Mouse (Mus musculus) liver, adult 2 months (tissue): ENCODE data around the gene Igsf9b. TPM values are rescaled to one million over a fixed set of nuclear protein-coding genes. Genes with fewer than 3 reads are reported as not detected.

Experiments
- DNase-seq: peaks from one replicate; pipeline ENCODE4 v3.0.0-alpha.2; 2011; ENCODE audit warnings: low read depth, low spot score; ENCODE audit errors: extremely low read depth
- H3K27ac ChIP-seq: fragments of 200-500 bp; replicated peaks from 2 replicates; pipeline ENCODE4 v1.5.1; 2012; ENCODE audit warnings: low read depth, mild to moderate bottlenecking, control low read depth, inconsistent platforms, low read length; ENCODE audit not compliant: insufficient read depth
- H3K27me3 ChIP-seq: fragments of 200-500 bp; 2 replicates; pipeline ENCODE4 v1.6.1; 2012; ENCODE audit warnings: mild to moderate bottlenecking, moderate library complexity, low read length, inconsistent platforms; ENCODE audit not compliant: control insufficient read depth, insufficient read depth
- H3K36me3 ChIP-seq: fragments of 200-500 bp; 2 replicates; pipeline ENCODE4 v1.6.1; 2012; ENCODE audit warnings: low read length, inconsistent platforms; ENCODE audit not compliant: control insufficient read depth, insufficient read depth
- H3K4me1 ChIP-seq: fragments of 200-500 bp; 2 replicates; pipeline ENCODE4 v1.6.1; 2011; ENCODE audit warnings: low read length; ENCODE audit not compliant: control insufficient read depth, insufficient read depth
- H3K4me3 ChIP-seq: fragments of 200-500 bp; 2 replicates; pipeline ENCODE4 v1.5.1; 2011; ENCODE audit warnings: low read depth, mild to moderate bottlenecking, control low read depth, low read length, moderate library complexity; ENCODE audit not compliant: insufficient read depth
- H3K79me2 ChIP-seq: fragments of 200-500 bp; 2 replicates; pipeline ENCODE4 v1.6.1; 2012; ENCODE audit warnings: inconsistent platforms, mild to moderate bottlenecking, low read length, moderate library complexity; ENCODE audit not compliant: control insufficient read depth, insufficient read depth
- H3K9ac ChIP-seq: fragments of 200-500 bp; 2 replicates; pipeline ENCODE4 v1.6.1; 2012; ENCODE audit warnings: low read depth, mild to moderate bottlenecking, control low read depth, inconsistent platforms, low read length
- CTCF ChIP-seq: fragments of 200-500 bp; IDR thresholded peaks from 2 replicates; pipeline ENCODE4 v1.5.1; 2011; ENCODE audit warnings: low read depth, low read length, control low read depth
- POLR2A ChIP-seq: fragments of 200-500 bp; IDR thresholded peaks from 2 replicates; pipeline ENCODE4 v1.6.1; 2011; ENCODE audit warnings: low read length, control low read depth; ENCODE audit not compliant: insufficient read depth; ENCODE audit errors: extremely low read depth
- WGBS: fragments of 180-500 bp; shearing (Covaris S2); methylation state at CpG from one replicate; pipeline ENCODE4 v1.1.7; 2018; 5-methylcytosine and 5-hydroxymethylcytosine counted together
- polyA plus RNA-seq: library from polyadenylated mRNA; depleted of rRNA; stranded (reverse); fragments of >200 nt; gene quantifications from 2 replicates; pipeline ENCODE4 v1.2.3, GENCODE M21; 2012
- total RNA-seq: library from RNA; depleted of rRNA; stranded (reverse); fragments of >200 nt; gene quantifications from 2 replicates; pipeline ENCODE4 v1.2.3, GENCODE M21; 2014

Gene Igsf9b
- total and polyA plus RNA-seq, 2 experiments, result under 0.01 TPM; not detected in 1

DNA sequence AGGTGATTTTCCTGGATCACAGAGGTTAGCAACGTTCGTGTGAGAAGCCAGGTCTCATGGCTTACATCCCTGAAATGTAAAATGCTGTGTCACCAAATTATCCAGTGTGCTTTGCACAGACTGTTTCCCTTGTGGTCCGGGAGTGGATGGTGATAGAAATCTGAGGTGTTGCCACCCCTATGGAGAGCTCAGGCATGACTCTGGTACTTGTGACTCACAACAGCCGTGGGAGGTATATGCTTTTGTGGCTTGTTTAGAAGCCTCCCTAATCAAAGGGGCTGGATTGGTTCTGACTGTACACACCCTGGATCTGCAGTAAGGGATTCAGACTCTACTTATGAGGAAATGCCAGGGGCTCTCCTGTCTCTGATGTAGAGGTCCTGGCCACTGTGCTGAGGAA lies 12.7 kb upstream of the Igsf9b start:
- no peaks in the 10 kb centered on the region for H3K36me3 ChIP-seq
- no peaks in the 10 kb centered on the region for H3K79me2 ChIP-seq
- no peak overlapping the region for H3K9ac ChIP-seq
- no peak overlapping the region for H3K4me3 ChIP-seq
- 75% methylated on average over 4 of the region's 4 CpGs for WGBS
- H3K4me1 ChIP-seq, result no peaks in the 10 kb centered on the region
- H3K27me3 ChIP-seq, result no peaks in the 10 kb centered on the region
- TF ChIP-seq CTCF (no peak), POLR2A (no peak)
- H3K27ac ChIP-seq, result no peak overlapping the region
- no peak for DNase-seq

DNA sequence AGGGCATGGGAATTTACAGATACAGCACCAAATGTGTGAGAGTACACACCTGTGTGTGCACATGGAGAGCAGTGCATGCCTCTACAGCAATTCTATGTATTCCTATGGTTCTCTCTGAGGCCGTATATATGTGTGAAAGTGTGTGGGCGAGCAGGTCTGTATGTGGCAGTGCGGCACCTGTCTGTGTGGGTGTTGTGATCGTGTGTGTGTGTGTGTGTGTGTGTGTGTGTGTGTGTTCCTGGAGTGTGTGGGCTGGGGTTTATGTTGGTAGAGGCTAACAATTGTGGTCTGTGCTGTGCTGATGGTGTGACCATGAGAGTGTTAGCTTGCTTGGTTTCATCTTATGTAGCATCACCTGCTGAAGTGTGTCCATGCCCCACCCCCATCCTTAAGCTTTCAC lies 12.1 kb upstream of the Igsf9b start:
- Histone ChIP-seq H3K4me3 (no peak overlapping the region), H3K79me2 (no peaks in the 10 kb centered on the region), H3K9ac (no peak overlapping the region), H3K27me3 (no peaks in the 10 kb centered on the region), H3K27ac (no peak overlapping the region), H3K36me3 (no peaks in the 10 kb centered on the region), H3K4me1 (no peaks in the 10 kb centered on the region)
- WGBS, result 79% methylated on average over 4 of the region's 4 CpGs
- TF ChIP-seq POLR2A (no peak), CTCF (no peak)
- no peak for DNase-seq

DNA sequence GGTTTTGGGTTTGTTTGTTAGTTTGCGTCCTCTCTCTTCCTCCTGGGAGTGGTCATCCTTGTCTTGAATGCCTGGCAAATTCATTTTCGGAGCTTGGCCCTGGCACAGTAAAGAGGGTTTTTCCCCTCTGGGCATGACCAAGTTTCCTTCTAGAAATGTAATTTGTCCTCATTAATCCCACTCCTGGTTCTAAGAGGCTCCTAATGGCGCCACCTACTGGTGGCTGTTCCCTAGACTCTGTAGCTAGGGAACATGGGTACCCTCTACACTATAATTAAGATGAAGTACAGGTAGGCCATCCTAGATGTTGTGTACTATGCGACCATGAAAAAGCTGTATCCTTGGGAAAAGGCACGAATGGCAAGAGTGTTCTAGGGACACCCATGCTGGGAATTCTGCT lies 11.6 kb upstream of the Igsf9b start:
- no peaks in the 10 kb centered on the region for H3K27me3 ChIP-seq
- H3K4me3 ChIP-seq, result no peak overlapping the region
- H3K79me2 ChIP-seq, result no peaks in the 10 kb centered on the region
- H3K27ac ChIP-seq, result no peak overlapping the region
- H3K9ac ChIP-seq, result no peak overlapping the region
- H3K36me3 ChIP-seq, result no peaks in the 10 kb centered on the region
- TF ChIP-seq POLR2A (no peak), CTCF (no peak)
- no peaks in the 10 kb centered on the region for H3K4me1 ChIP-seq
- no peak for DNase-seq
- 41% methylated on average over 5 of the region's 5 CpGs for WGBS

DNA sequence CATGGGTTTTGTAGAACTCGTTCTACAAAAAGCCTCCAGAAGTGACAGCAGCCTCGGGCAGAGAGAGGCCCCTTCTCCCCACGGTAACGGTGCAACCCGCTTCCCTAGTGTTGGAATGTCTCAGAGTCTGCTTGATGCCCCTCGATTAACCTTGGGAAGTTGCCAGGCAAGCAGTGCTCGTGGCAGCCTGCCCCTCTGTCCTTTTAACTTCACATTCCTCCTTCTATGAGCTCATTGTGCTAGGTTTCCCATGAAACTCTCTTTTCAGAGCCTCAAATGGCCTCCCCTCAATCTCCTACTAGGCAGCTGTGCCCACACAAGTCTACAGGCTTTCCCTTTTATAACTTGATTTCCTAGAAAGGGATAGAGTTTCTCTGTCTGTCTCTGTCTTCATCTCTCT lies 10.6 kb upstream of the Igsf9b start:
- no peaks in the 10 kb centered on the region for H3K4me1 ChIP-seq
- WGBS, result 50% methylated on average over 7 of the region's 7 CpGs
- no peaks in the 10 kb centered on the region for H3K36me3 ChIP-seq
- no peaks in the 10 kb centered on the region for H3K79me2 ChIP-seq
- DNase-seq, result no peak
- H3K4me3 ChIP-seq, result no peak overlapping the region
- no peak overlapping the region for H3K27ac ChIP-seq
- no peaks in the 10 kb centered on the region for H3K27me3 ChIP-seq
- H3K9ac ChIP-seq, result no peak overlapping the region
- no peak for TF ChIP-seq POLR2A
- no peak for TF ChIP-seq CTCF

- no peaks in the 10 kb centered on the region for H3K27me3 ChIP-seq
- 54% methylated on average over 7 of the region's 7 CpGs for WGBS
- no peak overlapping the region for H3K27ac ChIP-seq
- H3K79me2 ChIP-seq, result no peaks in the 10 kb centered on the region
- TF ChIP-seq CTCF, result no peak
- TF ChIP-seq POLR2A, result no peak
- no peaks in the 10 kb centered on the region for H3K4me1 ChIP-seq
- no peak for DNase-seq
- no peaks in the 10 kb centered on the region for H3K36me3 ChIP-seq
- H3K4me3 ChIP-seq, result no peak overlapping the region
- no peak overlapping the region for H3K9ac ChIP-seq
These were observed 9.3 kb upstream of the Igsf9b start for GRCm38 (mm10) chr9:27289543-27290308.

- no peak overlapping the region for H3K9ac ChIP-seq
- H3K4me3 ChIP-seq, result no peak overlapping the region
- no peak for DNase-seq
- H3K27ac ChIP-seq, result no peak overlapping the region
- H3K36me3 ChIP-seq, result no peaks in the 10 kb centered on the region
- TF ChIP-seq CTCF, result no peak
- no peak for TF ChIP-seq POLR2A
- no peaks in the 10 kb centered on the region for H3K27me3 ChIP-seq
- H3K79me2 ChIP-seq, result no peaks in the 10 kb centered on the region
- WGBS, result 66% methylated on average over 4 of the region's 4 CpGs
- no peaks in the 10 kb centered on the region for H3K4me1 ChIP-seq
These were observed 4.6 kb upstream of the Igsf9b start for GRCm38 (mm10) chr9:27294380-27294779.
